Mouse (Mus musculus) A20 (cell line): ENCODE measurements around the gene Ccdc7a.
A peak's percentile ranks its signal among the peaks of the same experiment; 100 is the strongest.
"Not testable (repeated sequence)": the region's sequence is repeated elsewhere in the genome, so short reads cannot be mapped to it uniquely, and the experiment has no call there.

Source experiments
- DNase-seq: peaks from one replicate; pipeline ENCODE4 v3.0.0-alpha.2; 2011; ENCODE audit warnings: low read depth, low spot score

Gene Ccdc7a

GRCm38 (mm10) chr8:129065417-129065816 lies at the start of gene Ccdc7a:
Gene Ccdc7a, minus strand, starts transcription at chr8:129065517.
- not testable (repeated sequence) for DNase-seq

DNA sequence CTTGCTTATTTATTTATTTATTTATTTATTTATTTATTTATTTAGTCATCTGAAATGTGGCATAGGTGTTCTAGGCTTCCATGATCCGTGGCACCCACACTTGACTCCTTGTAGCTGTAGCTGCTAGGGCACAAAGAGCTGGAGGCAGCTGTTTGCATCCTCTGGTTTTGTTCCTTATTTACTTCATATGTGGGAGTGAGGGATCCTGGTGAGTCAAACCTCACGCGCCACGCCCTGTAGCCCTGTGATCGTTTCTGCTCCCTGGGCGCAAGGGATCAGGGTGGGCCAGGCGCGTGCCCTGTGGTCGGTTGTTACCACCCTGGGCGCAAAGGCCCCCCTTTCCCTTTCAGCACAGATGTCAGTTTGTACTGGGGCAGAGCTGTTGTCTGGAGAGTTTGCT lies 1.5 kb upstream of the Ccdc7a start, which contains the start of gene Ccdc7b:
TSS of gene Ccdc7b (plus strand) at position 301 of the 400 bp plus-strand sequence.
- DNase-seq, result not testable (repeated sequence)

GRCm38 (mm10) chr8:128991389-128991788 lies 73.9 kb downstream of the Ccdc7a start:
- DNase-seq, result no peak

- not testable (repeated sequence) for DNase-seq
Measured at GRCm38 (mm10) chr8:128948941-128949340, 116.4 kb downstream of the Ccdc7a start.

DNA sequence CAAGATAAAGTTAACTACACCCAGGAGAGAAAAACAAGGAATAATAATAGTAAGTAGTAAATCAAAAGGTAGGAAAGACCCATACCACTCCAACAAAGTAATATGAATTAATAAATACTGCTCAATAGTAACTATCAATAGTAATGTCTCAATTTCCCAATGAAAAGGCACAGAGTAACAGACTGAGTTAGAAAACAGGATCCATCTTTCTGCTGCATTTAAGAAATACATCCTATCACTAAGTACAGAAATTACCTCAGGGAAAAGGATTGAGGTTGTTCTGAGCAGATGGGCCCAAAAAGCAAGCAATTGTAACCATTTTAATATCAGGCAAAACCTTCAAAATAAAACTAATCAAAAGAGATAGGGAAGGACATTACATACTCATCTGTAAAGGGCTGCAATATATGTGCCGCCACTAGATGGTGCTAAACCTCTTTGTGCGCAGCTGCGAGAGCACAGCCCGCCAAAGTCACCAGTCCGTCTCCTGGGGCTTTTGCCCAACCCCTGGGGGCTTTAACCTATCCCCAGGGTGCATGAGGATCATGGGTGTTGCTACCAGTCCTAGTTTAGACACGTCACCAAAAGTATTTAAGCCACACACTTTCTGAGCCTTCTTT lies 124.2 kb downstream of the Ccdc7a start:
- DNase-seq, result peak; percentile 4

DNA sequence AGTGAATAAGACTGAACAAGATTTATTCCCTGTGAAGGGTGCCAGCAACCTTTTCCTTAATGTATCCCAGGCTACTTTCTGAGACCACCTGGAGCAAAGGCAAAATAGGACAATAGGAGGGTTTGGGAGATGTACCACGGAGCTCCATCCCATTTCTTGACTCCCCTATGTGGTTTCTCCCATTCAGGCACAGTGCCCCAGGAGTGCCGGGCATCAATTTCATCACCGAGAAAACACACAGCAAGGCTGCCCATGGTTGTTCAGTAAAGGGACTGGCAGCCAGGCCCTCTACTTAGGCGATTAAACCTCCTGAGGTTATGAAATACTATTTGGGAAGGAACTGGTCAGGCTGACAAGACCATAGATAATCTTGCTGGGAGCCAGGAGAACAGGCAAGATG lies 131.9 kb downstream of the Ccdc7a start:
- no peak for DNase-seq

- no peak for DNase-seq
Measured at GRCm38 (mm10) chr8:128882719-128883118, 182.6 kb downstream of the Ccdc7a start.

DNA sequence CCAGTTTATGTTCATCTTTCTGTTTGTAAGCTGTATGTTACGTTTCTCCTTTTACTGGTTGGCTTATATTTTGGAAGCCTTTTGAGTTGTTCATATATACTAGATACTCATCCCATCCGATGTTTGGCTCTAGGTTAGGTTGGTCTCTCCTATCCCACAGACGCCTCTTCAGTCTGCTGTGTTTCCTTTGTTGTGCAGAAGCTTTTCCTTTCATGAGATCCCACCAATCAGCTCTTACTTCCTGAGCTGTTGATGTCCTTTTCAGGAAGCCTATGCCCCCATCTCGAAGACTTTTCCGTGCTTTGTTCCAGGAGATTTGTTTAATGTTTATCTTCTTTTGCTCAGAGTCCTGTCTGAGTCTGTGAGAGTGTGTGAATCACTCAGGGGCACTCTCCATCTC lies 221.6 kb downstream of the Ccdc7a start:
- no peak for DNase-seq

DNA sequence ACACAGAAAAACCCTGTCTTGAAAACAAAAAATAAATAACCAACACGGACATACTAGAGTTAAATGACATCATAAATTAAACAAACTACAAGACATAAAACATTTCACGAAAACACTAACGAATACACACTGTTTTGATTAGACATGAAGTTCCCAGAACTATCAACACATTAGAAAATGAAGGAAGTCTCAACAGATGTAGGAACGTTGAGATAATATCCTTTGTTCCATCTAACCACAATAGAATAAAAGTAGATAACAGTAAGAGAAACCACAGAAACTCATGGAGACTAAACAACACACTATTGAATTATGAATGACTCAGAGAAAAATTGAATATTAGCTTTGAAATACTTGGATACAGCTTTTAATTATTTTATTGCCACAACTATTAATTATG lies 252.8 kb downstream of the Ccdc7a start:
- no peak for DNase-seq

DNA sequence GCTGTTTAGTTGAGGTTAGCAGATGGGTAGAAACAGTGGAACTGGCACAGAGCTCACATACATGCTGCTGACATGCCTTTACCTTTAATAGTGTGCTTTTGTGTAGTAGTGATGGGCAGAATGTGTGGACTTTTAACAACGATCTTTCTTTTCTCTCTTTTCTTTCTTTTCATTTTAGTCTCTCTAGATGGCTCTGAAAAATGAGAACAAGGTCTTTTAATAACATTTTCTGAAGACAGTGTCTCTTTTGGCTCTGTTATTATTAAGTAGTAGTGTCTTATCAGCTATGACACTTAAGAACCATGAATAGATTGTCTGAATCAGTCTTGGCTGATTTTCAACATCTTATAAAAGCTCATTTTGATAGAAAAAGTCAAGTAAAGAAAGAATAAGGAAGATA lies 266.7 kb downstream of the Ccdc7a start, which contains the start of gene Gm3952:
TSS of gene Gm3952 (minus strand) at position 101 of the 400 bp plus-strand sequence.
- no peak for DNase-seq

- no peak for DNase-seq
Measured at GRCm38 (mm10) chr8:128735692-128736091, 329.6 kb downstream of the Ccdc7a start.

DNA sequence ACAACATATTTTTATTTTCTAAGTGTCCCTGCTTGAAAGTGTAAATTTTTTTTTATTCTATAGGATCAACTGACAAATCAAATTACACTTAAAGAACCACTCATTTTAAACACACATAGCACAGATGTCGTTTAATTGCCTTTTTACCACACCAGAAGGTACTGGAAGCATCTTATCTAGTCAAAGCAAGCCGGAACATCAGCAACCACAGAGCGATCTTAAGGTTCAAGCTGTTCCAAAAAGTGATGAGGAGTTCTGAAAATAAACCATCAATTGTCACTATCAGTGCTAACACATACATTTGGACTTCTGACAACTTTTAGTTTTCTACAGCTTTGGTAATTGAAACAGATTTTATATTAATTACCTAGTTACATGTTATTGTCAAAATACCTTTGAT lies 331.2 kb downstream of the Ccdc7a start:
- no peak for DNase-seq

DNA sequence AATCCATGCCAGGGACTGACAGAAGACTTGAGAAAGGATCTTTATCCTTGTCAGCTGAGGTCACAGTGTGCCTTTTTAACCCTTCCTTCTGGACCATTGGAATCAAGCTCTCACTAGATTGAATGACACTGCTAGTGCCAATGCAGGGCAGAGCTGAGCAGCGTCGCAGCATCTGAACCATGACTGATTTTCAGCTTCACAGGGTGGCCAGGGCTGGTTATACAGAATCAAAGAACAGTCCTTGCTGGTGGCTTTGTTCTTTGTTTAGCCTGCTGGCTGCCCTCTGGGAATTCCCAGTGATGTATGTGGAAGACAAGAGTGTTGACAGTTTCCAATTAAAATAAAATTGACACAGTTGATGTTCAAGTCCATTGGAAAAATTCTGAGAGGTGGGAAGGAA lies 333.1 kb downstream of the Ccdc7a start:
- no peak for DNase-seq

GRCm38 (mm10) chr8:128727213-128727612 lies 338.1 kb downstream of the Ccdc7a start:
- DNase-seq, result no peak

GRCm38 (mm10) chr8:128724819-128725218 lies 340.5 kb downstream of the Ccdc7a start:
- DNase-seq, result peak; percentile 34

- DNase-seq, result no peak
Measured at GRCm38 (mm10) chr8:128716184-128716583, 349.1 kb downstream of the Ccdc7a start.

DNA sequence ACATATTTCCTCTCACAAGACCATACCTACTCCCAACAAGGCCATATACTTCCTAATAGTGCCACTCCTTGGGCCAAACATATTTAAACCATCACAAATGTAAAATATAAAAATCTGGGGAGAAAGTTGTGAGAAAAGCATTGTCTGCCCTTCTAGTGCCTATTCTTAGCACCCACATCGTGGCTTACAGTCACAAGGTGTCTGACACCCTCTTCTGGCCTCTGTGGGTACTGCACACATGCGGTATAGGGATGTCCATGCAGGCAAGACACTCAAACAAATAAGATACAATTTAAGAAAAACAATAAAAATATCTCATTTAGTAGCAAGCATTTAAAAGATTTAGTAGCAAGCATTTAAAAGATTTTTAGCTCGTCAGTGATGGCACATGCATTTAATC lies 356.1 kb downstream of the Ccdc7a start:
- DNase-seq, result peak; percentile 80

- no peak for DNase-seq
Measured at GRCm38 (mm10) chr8:128704836-128705235, 360.5 kb downstream of the Ccdc7a start.

GRCm38 (mm10) chr8:128704376-128704775 lies 360.9 kb downstream of the Ccdc7a start:
- DNase-seq, result no peak

DNA sequence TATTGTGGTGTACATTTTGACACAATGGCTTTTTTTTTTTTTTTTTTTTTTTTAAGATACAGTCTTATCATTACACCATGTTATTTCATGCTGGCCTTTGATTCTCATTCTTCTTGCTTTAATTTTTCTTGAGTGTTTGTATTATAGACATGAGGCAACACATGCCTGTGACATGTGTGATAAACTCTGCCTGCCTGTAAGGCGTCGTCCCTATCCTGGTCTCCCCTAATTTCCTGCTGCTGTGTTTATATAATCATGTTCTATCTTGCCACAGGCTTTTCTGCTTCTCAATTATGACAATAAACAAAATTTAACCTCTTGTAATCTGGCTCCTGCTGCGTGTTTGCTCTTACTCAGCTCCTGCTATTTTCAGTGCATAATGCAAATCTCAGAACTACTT lies 367.4 kb downstream of the Ccdc7a start:
- DNase-seq, result no peak

DNA sequence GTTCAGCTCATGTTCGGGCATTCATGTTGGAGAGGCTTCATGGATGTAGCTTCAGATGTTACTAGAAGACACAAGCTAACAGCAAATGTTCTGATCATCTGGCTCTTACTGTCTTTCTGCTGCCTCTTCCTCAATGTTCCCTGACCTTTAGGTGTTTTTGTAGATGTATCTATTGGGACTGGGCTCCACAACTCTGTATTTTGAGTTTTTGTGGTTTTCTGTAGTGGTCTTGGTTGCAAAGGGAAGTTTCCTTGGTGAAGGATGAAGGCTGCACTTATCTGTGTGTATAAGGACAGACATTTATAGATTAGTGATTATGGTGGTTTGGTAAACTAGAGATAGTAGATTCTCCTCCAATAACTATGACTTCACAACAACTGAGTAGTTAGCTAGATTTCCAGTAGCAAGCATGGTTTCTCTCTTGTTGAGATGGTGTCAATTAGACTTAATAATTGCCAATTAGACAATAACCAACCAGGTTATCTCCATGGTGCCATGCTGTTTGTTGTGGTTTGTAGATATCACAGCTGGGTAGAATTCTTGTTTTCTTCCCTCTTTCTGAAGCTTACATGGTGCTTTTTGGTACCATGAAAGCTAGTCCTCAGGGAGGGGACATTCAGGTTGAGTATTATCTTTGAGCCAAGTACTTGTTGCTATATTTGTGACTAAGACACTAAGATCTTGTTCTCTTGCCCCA lies 368.5 kb downstream of the Ccdc7a start:
- DNase-seq, result no peak

GRCm38 (mm10) chr8:128690056-128690455 lies 375.3 kb downstream of the Ccdc7a start:
- no peak for DNase-seq

- DNase-seq, result no peak
Measured at GRCm38 (mm10) chr8:128688679-128689078, 376.6 kb downstream of the Ccdc7a start.
